Mouse (Mus musculus) cerebellum, adult 18-20 months (tissue): ENCODE data around the gene Hdac2.

Source experiments
- DNase-seq, 2 experiments: peaks; one replicate each; pipeline ENCODE4 v3.0.0; 2021

Hdac2 gene

DNA sequence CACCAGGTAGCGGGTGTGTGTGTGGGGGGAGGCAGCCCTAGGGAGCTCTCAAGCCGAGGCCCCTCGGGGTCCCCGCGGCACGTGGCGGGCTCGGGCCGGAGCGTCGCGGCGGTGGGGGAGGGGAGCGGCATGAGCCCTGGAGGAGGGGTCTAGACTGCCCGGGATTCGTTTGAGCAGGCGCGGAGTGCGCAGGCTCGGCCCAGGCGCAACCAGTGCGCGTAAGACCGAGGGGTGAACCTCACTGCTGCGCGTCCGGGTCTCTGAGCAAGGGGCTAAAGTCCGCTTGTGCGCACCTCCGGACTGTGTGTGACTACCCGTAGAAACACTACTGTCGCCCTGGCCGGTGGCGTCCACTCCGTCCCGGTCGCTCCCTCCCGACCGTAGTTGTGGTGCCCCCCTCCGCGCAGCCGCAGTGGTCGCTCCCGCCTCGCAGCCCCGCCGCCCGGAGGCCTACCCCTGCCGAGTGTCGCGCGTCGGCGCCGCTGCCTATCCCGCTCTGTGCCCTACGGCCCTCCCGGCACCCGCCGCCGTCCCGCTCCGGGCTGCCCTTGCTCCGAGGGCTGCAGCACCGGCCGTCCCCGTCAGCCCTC lies at the start of gene Hdac2:
Gene Hdac2 (plus strand): TSS at position 459 of the 590 bp plus-strand sequence.
- peak; percentile 85 to 92 for DNase-seq

DNA sequence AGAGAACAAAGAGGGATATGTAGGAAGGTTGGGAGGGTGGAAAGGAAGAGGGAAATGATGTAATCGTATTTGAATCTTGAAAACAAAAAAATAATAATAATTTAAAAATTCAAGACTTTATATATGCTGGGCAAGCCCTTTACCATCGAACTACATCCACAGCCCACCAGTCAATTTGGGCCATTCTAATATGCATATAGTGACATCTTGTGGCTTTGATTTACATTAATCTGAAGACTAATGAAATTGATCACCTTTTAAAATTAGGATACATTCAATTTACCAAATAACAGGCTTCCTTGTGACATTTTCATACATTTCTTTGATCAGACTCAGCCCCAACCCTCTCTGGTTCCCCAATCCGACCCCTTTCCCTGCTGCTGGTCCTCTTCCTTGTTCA lies 46.1 kb upstream of the Hdac2 start:
- DNase-seq: no peak

DNA sequence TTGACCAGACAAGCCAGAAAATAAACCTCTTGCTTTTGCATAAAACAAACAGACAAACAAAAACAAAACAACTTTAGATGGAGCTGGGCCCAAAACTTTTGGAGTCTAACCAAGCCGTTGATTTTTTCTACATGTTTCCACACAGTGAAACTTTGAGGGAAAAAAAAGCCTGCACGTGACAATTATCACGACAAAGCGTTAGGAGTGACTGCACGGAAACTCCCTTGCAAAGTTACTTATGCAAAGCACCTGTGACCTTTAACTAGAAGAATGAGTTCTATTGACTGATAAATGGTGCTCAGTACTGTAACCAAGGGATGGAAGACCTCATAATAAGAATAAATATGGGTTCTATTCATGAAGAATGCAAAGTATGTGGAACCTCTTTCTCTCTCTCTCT lies 38.5 kb upstream of the Hdac2 start:
- no peak for DNase-seq

DNA sequence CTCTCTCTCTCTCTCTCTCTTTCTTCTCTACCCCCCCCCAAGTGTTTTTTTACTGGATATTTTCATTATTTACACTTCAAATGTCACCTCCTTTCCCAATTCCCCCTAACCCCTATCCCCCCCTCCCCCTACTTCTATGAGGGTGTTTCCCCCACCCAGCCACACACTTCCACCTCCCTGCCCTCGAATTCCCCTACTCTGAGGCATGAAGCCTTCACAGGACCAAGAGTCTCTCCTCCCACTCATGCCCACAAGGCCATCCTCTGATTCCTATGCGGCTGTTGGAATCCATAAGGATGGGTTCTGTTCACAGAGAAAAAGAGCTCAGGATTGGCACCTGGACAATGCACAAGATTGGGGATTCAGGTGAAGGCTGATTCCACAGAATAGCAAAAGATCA lies 38.1 kb upstream of the Hdac2 start:
- no peak for DNase-seq

GRCm38 (mm10) chr10:36951742-36952141 lies 22.6 kb upstream of the Hdac2 start:
- no peak for DNase-seq

DNA sequence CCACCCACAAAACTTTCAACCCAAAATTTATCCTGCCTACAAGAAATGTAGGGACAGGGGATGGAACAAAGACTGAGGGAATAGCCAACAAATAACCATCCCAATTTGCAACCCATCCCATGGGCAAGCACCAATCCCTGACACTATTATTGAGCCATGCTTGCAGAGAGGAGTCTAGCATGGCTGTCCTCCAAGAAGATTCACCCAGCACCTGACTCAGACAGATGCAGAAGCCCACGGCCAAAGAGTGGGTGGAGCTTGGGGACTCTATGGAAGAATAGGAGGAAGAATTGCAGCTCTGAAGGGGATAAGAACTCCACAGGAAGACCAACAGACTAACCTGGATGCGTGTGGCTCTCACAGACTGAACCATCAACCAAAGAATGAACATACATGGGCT lies 21.7 kb upstream of the Hdac2 start:
- no peak for DNase-seq

GRCm38 (mm10) chr10:36959563-36960110 lies 14.7 kb upstream of the Hdac2 start:
- DNase-seq: no peak

DNA sequence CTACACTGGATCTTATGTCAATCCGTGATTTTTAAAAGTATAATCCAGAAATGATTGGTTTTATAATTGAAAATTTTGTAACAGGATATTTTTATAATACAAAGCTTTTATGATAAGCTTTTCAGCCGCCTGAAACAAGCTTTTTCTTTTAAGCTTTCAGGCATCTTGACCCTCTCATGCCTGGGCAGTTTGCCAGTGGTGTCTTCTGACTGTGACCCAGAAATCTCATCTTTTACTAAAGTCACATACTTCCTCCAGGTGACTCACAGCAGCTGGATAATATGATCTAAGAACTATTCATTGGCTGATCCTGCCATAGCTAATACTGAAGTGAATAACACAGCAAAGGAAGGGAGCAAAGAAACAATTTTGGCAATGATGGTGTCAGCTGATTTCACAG lies 9.9 kb upstream of the Hdac2 start:
- DNase-seq: no peak

DNA sequence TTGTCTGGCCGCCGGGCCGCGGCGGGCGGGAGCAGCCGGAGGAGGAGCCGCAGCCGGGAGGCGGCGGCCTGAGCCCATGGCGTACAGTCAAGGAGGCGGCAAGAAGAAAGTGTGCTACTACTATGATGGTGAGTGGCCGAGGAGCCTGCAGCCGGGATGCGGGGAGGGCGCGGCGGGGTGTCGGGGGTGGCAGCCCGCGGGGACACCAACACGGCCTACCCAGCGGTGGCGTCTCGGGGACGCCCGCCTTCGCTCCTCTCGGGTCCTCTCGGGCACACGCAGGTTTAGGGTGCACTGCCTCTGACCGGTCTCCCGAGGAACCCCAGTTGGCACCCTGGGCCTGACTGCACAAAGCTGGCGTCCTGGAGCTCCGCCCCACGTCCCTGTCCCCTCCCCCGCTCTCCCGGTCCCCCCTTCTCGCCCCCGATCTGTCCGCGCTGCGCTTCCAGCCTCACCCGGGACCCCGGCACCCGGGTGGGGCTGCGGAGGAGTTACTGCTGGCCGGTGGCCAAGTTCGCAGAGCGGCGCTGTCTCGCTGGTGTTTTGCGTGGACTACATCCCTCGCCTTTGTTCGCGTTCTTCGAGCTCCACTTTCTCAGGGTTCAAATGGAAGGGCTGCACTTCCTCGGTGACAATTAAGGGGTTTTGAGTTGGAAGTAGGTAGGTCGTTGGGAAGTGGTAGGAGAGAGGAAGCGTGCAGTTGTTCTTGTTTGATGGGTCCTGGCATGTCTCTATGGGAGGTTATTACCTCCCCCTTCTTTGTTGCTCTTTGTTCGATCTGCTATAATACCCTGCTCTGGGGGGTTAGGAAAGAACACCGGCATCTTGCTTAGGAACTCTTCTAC lies 554 bp downstream of the Hdac2 start:
- DNase-seq: peak; percentile 61 to 72

DNA sequence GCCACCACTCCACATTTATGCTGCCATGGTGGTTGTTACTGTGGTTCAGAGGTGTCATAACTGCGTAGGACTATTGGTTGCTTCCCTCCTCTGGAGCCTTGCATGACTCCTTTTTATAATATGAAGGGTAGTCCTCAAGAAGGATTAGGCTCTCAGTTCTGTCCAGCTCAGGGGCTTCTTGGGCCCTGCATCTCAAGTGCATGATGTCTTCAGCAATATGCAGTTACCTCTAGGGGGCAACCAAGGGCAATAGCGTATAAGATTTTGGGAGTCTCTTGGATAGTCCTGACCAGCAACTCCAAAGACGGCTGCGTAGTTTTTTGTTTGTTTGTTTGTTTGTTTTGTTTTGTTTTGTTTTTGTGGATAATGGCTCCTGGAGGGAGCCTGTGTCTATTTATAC lies 7.5 kb downstream of the Hdac2 start:
- no peak for DNase-seq

DNA sequence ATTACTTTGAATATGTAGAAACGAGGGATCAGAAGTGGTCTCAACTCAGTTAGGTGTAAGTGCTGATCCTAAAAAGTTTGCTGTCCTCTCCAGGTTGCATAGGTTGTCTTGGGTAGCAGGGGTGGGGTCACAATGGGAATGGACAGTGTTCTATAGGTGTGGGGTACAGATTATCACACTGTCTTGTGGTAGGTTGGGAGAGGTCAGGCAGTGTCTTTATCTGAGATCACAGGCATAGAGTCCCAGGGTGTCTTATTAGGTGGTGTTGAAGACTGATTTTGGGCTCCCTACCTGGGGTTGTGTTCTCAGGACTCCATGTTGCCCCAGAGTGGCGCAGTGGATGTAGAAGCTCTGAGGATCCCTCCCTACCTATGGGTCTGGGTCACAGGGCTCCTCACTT lies 17.8 kb downstream of the Hdac2 start:
- no peak for DNase-seq

- DNase-seq: no peak
Observed at GRCm38 (mm10) chr10:37000839-37001238, 26.5 kb downstream of the Hdac2 start.

DNA sequence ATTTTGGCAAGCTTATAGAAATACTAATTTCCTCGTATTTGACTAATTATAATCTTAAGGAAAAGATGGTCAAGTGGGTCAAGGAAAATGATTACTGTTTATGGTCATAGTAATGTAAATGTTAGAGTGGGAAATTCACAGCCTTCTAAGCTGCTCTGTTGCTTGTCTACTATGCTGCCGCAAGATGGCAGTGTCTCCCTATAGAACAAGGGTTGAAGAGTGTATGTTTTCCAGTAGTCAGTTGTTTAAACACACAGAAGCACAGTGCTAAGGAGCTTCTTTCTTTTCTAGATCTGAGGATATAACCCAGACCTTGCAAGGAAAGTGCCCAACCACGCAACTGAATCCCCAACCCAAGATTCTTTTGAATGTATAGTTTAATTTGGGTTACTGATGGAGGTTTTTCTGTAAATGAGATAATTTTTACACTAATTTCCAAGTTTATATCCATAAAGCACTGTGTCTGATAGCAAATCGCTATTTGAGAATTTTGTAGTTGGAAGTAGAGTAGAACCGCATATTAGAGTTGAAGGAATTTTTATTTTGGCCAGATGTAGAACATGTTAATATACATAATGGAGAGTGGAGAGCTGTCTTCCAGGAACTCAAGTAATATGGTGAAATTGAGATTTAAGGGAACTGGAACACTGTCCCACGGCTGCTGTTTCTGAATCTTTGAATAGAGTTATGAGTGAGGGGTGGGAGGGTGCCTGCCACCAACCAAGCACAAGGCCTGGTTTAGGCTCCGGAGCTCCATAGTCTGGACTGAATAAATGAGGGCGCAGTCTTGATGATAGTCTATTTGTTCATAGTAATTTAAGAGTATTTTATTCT lies 40.1 kb downstream of the Hdac2 start:
- peak; percentile 57 to 70 for DNase-seq

DNA sequence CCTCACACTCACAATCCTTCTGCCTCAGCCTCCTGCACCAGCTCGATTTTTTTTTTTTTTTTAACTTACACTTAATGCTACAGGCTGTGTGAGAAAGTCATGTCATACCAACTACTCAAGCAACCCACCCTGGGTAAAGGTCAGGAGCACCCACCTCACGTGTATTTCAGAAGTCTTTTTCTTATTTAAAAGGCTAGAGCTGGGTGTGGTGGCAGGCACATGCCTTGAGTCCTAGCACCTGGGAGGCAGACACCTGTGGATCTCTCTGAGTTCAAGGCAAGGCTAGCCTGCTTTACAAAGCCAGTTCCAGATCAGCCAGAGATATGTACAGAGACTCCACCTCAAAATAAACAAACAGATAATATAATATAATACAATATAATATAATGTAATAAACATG lies 41.4 kb downstream of the Hdac2 start:
- no peak for DNase-seq

GRCm38 (mm10) chr10:37016200-37016599 lies 41.9 kb downstream of the Hdac2 start:
- DNase-seq: no peak

DNA sequence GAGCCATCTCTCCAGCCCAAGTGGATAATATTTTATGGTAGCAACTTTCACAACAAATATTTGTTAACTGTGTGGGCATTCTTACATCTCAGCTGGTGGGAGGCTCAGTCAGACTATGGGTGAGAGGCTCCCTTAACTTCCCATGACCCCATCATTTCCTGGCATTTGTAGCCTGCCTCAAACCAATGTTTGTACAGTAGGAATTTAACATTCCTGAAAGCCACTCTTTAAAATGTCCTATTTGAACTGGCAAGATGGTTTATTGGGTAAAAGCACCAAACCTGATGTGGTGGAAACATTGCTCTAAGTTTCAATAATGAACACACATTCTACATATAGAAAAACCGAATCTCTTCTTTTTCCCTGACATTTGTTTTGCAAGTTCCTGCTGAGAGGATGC lies 50.0 kb downstream of the Hdac2 start:
- DNase-seq: no peak

- DNase-seq: no peak
Observed at GRCm38 (mm10) chr10:37028651-37029050, 54.3 kb downstream of the Hdac2 start.

DNA sequence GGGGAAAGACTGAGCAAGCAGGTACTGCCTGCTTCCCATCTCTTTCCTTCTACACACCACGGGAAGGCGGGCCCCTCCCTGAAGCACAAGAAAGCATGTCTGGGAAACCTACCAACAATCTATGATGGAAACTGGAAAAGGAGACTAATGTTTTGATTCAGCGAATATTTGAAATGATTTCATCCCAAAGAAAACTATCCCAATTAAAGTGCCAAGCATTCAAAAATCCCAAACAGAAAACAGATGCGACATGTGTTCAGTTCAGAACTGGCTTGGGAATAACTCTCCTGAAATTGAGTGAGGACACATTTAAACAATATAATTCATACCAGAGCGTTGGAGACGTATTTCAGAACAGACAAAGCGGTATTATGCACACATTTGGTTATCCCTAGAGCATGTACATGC lies 60.8 kb downstream of the Hdac2 start:
- no peak for DNase-seq

GRCm38 (mm10) chr10:37047661-37048098 lies 73.3 kb downstream of the Hdac2 start:
- peak; percentile 3 to 7 for DNase-seq
